Mouse (Mus musculus) T-helper 1 cell (primary cell): ENCODE measurements around the gene Tenm3.

Source experiments
- in situ Hi-C: fragments of 300-600 bp; cut with MboI, MseI; formaldehyde crosslinking; loops from one replicate; pipeline ENCODE4 v1.15.1; 2025; ENCODE audit warnings: high pct_unique_total_duplicates

Tenm3 gene

GRCm38 (mm10) chr8:48456328-48457124 lies 387.2 kb downstream of the Tenm3 start:
- in situ Hi-C loops: no loop called here

- in situ Hi-C loops: no loop called here
Observed at GRCm38 (mm10) chr8:48451247-48451635, 392.5 kb downstream of the Tenm3 start.

- in situ Hi-C loops: no loop called here
Observed at GRCm38 (mm10) chr8:48450397-48451246, 393.1 kb downstream of the Tenm3 start.

- in situ Hi-C loops: no loop called here
Observed at GRCm38 (mm10) chr8:48449625-48450024, 394.1 kb downstream of the Tenm3 start.

GRCm38 (mm10) chr8:48445690-48446089 lies 398.1 kb downstream of the Tenm3 start:
- in situ Hi-C loops: no loop called here

GRCm38 (mm10) chr8:48439491-48439890 lies 404.3 kb downstream of the Tenm3 start:
- in situ Hi-C loops: no loop called here

GRCm38 (mm10) chr8:48437523-48438207 lies 406.1 kb downstream of the Tenm3 start:
- in situ Hi-C loops: no loop called here

GRCm38 (mm10) chr8:48425101-48425500 lies 418.6 kb downstream of the Tenm3 start:
- in situ Hi-C loops: no loop called here

GRCm38 (mm10) chr8:48417714-48418113 lies 426.0 kb downstream of the Tenm3 start:
- in situ Hi-C loops: no loop called here

- in situ Hi-C loops: no loop called here
Observed at GRCm38 (mm10) chr8:48410916-48411315, 432.8 kb downstream of the Tenm3 start.

- in situ Hi-C loops: loop anchor here (10.0 kb wide), 1 partner anchor 614 kb away; no protein-coding TSS in a partner anchor
Observed at GRCm38 (mm10) chr8:48400572-48400972, 443.2 kb downstream of the Tenm3 start.

GRCm38 (mm10) chr8:48385833-48386232 lies 457.9 kb downstream of the Tenm3 start:
- in situ Hi-C loops: no loop called here

GRCm38 (mm10) chr8:48380035-48380434 lies 463.7 kb downstream of the Tenm3 start:
- in situ Hi-C loops: no loop called here

GRCm38 (mm10) chr8:48376774-48377173 lies 467.0 kb downstream of the Tenm3 start:
- in situ Hi-C loops: no loop called here

- in situ Hi-C loops: no loop called here
Observed at GRCm38 (mm10) chr8:48375183-48375582, 468.6 kb downstream of the Tenm3 start.

- in situ Hi-C loops: no loop called here
Observed at GRCm38 (mm10) chr8:48373404-48373803, 470.3 kb downstream of the Tenm3 start.

GRCm38 (mm10) chr8:48367164-48367563 lies 476.6 kb downstream of the Tenm3 start:
- in situ Hi-C loops: no loop called here

- in situ Hi-C loops: no loop called here
Observed at GRCm38 (mm10) chr8:48356849-48357248, 486.9 kb downstream of the Tenm3 start.

GRCm38 (mm10) chr8:48353458-48353857 lies 490.3 kb downstream of the Tenm3 start:
- in situ Hi-C loops: no loop called here

- in situ Hi-C loops: no loop called here
Observed at GRCm38 (mm10) chr8:48348901-48349300, 494.9 kb downstream of the Tenm3 start.

- in situ Hi-C loops: no loop called here
Observed at GRCm38 (mm10) chr8:48348386-48348785, 495.4 kb downstream of the Tenm3 start.

GRCm38 (mm10) chr8:48343067-48343420 lies 500.7 kb downstream of the Tenm3 start:
- in situ Hi-C loops: no loop called here
